Mouse (Mus musculus) midbrain, postnatal 0 days (tissue): ENCODE data around the gene Snrnp70. TPM values are rescaled to one million over a fixed set of nuclear protein-coding genes. Genes with fewer than 3 reads are reported as not detected.
A peak's percentile ranks its signal among the peaks of the same experiment; 100 is the strongest.

Experiments
- ATAC-seq: fragments of 200-750 bp; cut with Nextera tagmentation; 2 replicates; pipeline ENCODE4 v1.8.0; 2017; ENCODE audit warnings: moderate number of reproducible peaks, mild to moderate bottlenecking, moderate TSS enrichment, moderate library complexity; ENCODE audit not compliant: low FRiP score
- DNase-seq: peaks from one replicate; pipeline ENCODE4 v3.0.0-alpha.2; 2015; ENCODE audit warnings: low spot score
- H3K27ac ChIP-seq: fragments of 300-500 bp; sonication (generic); 2 replicates; pipeline ENCODE4 v1.5.1; 2014; ENCODE audit warnings: low read depth, mild to moderate bottlenecking, low read length, mixed read lengths
- H3K27me3 ChIP-seq: fragments of 300-500 bp; sonication (generic); 2 replicates; pipeline ENCODE4 v1.6.1; 2014; ENCODE audit warnings: low read length, control low read depth, mixed read lengths; ENCODE audit not compliant: insufficient read depth
- H3K36me3 ChIP-seq: fragments of 300-500 bp; sonication (generic); 2 replicates; pipeline ENCODE4 v1.6.1; 2014; ENCODE audit warnings: low read length, control low read depth, mixed read lengths; ENCODE audit not compliant: insufficient read depth
- H3K4me1 ChIP-seq: fragments of 300-500 bp; sonication (generic); 2 replicates; pipeline ENCODE4 v1.6.1; 2014; ENCODE audit warnings: mild to moderate bottlenecking, control low read depth, antibody characterized with exemption, low read length, mixed read lengths; ENCODE audit not compliant: insufficient read depth
- H3K4me2 ChIP-seq: fragments of 300-500 bp; sonication (generic); 2 replicates; pipeline ENCODE4 v1.6.1; 2014; ENCODE audit warnings: low read depth, mild to moderate bottlenecking, low read length, mixed read lengths; ENCODE audit not compliant: poor library complexity, severe bottlenecking
- H3K4me3 ChIP-seq: fragments of 300-500 bp; sonication (generic); 2 replicates; pipeline ENCODE4 v1.5.1; 2014; ENCODE audit warnings: low read depth, mild to moderate bottlenecking, low read length, moderate library complexity
- H3K9ac ChIP-seq: fragments of 300-500 bp; sonication (generic); replicated peaks from 2 replicates; pipeline ENCODE4 v1.6.1; 2014; ENCODE audit warnings: mild to moderate bottlenecking, low read length, moderate library complexity, mixed read lengths; ENCODE audit not compliant: poor library complexity, severe bottlenecking
- H3K9me3 ChIP-seq: fragments of 300-500 bp; sonication (generic); 2 replicates; pipeline ENCODE4 v1.6.1; 2016; ENCODE audit warnings: low read length, control low read depth
- CTCF ChIP-seq: IDR thresholded peaks from 2 replicates; pipeline ENCODE4 v1.5.1; 2016; ENCODE audit warnings: antibody characterized with exemption, mild to moderate bottlenecking
- WGBS: fragments of 180-500 bp; shearing (Covaris S2); extraction: QIAGEN DNeasy Blood & Tissue Kit; methylation state at CpG from one replicate; pipeline ENCODE4 v1.1.7; 2014; 5-methylcytosine and 5-hydroxymethylcytosine counted together
- polyA plus RNA-seq: library from polyadenylated mRNA; unstranded; fragments of >200 nt; fragmentation: Nextera tagmentation; extraction: Ambion mirVana; gene quantifications from 2 replicates; pipeline ENCODE4 v1.2.1, GENCODE M21; 2015
- total RNA-seq: library from RNA; depleted of rRNA; stranded (reverse); fragments of >200 nt; gene quantifications from 2 replicates; pipeline ENCODE4 v1.2.3, GENCODE M21; 2014

The Snrnp70 gene
- total and polyA plus RNA-seq, 2 experiments from 2014 or later: 131 to 249 TPM

DNA sequence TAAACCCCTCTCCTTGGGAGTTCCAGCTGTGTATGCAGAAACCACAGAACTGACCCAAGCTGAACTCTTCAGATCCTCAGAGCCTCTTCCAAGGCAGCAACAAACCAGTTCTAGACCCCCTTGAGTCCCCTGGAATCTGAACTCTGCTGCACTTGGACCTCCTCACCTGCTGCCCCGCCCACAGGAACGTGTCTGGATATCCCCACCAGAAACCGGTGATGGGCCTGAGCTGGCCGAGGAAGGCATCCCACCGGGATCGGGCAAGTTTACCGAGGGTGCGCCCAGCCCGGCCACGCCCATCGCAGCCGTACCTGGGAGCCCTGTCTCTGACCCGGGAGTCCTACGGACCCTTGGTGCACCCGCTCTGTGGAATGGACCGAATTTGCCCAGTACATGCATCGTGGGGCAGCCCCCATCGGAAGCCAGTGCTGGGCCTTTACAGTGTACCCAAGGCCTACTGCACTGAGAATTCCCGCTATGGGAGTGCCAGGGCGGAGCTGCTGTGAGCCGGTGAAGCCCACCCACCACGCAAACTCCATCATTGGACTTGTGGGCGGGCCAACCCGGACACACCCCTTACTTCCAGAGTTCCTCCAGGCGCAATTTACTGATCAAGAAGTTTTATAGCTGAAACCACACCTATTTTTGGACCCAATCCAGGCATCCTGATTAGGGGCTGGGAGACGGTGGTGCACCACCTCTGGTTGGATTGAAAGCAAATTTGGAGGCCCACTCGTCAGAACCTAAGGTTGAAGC, 24.5 kb upstream of the Snrnp70 start:
- ATAC-seq: no peak
- no peaks in the 10 kb centered on the region for H3K4me1 ChIP-seq
- H3K4me3 ChIP-seq: no peak overlapping the region
- 20% methylated on average over 26 of the region's 27 CpGs for WGBS
- H3K36me3 ChIP-seq: peaks cover 42% of the 10 kb centered on the region
- H3K27ac ChIP-seq: no peak overlapping the region
- H3K4me2 ChIP-seq: no peak overlapping the region
- H3K9me3 ChIP-seq: no peaks in the 10 kb centered on the region
- TF ChIP-seq CTCF: no peak
- no peak overlapping the region for H3K9ac ChIP-seq
- no peak for DNase-seq
- H3K27me3 ChIP-seq: peaks cover 50% of the 10 kb centered on the region

DNA sequence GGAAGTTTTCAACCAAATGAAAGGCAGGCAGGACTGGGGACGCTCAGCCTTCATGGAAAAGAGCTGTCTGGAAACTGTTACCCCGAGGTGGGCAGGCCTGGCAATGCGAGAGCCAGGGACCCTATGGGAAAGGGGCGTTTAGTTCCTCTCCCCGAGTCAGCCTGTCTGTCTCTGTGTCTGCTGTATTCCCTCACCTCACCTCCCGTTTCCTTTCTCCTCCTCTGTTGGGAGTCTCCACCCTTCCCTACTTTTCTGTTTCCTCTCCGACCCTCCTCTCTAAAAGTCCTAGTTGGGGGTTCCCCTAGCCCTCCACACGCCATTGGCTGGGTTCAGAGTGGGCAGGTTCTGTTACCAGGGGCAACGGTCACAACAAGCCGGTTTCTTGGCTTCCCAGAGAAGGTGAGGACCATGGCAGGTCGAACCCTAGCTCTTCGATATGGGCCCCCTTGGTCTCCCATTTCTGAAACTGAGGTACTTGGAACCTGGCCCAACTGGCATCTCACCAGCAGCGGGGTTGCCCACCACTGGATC, 22.5 kb upstream of the Snrnp70 start:
- no peak overlapping the region for H3K4me3 ChIP-seq
- H3K9me3 ChIP-seq: no peaks in the 10 kb centered on the region
- DNase-seq (no peak), ATAC-seq (no peak)
- no peak for TF ChIP-seq CTCF
- no peak overlapping the region for H3K4me2 ChIP-seq
- peaks cover 3% of the 10 kb centered on the region; the same call in 1 of the 2 replicates for H3K4me1 ChIP-seq
- H3K27me3 ChIP-seq: peaks cover 70% of the 10 kb centered on the region
- WGBS: 10% methylated on average over 13 of the region's 13 CpGs
- H3K36me3 ChIP-seq: peaks cover 22% of the 10 kb centered on the region
- H3K9ac ChIP-seq: no peak overlapping the region
- no peak overlapping the region for H3K27ac ChIP-seq

DNA sequence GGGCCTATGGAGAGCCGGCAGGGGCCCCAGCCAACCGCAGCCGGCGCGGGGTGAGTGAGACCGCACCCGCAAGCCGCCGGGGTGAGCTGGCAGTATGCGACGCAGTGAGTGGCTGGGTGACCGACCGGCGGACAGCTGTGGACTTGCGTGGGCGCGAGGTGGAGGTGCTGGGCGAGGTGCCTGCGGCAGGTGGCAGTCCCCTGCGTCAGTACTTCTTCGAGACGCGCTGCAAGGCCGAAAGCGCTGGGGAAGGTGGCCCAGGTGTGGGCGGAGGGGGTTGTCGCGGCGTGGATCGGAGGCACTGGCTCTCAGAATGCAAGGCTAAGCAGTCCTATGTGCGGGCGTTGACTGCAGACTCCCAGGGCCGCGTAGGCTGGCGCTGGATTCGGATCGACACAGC, 20.1 kb upstream of the Snrnp70 start:
- Histone ChIP-seq H3K4me3 (no peak overlapping the region; the same call in 1 of the 2 replicates), H3K4me1 (peaks cover 3% of the 10 kb centered on the region; the same call in 1 of the 2 replicates), H3K36me3 (no peaks in the 10 kb centered on the region), H3K9ac (peak overlapping the region; percentile 33; the same call in 1 of the 2 replicates), H3K27me3 (peaks cover 88% of the 10 kb centered on the region), H3K9me3 (no peaks in the 10 kb centered on the region), H3K4me2 (peak overlapping the region; percentile 26), H3K27ac (no peak overlapping the region)
- TF ChIP-seq CTCF: no peak
- ATAC-seq: no peak
- 9% methylated on average over 36 of the region's 37 CpGs for WGBS
- DNase-seq: no peak

DNA sequence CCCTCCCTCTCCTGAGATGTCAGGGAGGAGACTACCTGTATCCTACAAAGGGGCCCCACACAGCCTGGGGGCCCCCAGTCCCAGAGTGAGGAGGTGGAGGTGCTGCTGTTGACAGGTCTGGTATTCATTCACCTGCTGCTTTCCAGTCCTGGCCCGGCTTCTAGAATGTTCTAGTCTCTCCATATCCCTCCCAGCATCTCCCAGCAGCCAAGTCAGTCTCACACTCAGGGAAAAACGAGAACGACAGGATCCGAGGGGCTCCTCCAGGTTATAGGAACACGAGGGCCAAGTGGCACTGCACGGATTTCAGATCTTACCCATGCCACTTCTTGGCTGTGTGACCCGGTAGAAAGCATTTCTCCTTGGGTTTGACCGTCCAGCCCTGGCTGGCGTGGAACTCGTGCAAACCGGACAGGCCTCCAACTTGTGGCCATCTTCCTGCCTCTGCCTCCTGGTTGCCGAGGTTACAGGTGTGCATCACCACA, 19.2 kb upstream of the Snrnp70 start:
- Histone ChIP-seq H3K27me3 (peaks cover 92% of the 10 kb centered on the region), H3K27ac (no peak overlapping the region), H3K36me3 (no peaks in the 10 kb centered on the region), H3K4me2 (no peak overlapping the region), H3K9me3 (no peaks in the 10 kb centered on the region), H3K4me1 (peaks cover 3% of the 10 kb centered on the region; the same call in 1 of the 2 replicates), H3K4me3 (no peak overlapping the region), H3K9ac (no peak overlapping the region)
- ATAC-seq (no peak), DNase-seq (no peak)
- no peak for TF ChIP-seq CTCF
- WGBS: 43% methylated on average over 12 of the region's 12 CpGs

DNA sequence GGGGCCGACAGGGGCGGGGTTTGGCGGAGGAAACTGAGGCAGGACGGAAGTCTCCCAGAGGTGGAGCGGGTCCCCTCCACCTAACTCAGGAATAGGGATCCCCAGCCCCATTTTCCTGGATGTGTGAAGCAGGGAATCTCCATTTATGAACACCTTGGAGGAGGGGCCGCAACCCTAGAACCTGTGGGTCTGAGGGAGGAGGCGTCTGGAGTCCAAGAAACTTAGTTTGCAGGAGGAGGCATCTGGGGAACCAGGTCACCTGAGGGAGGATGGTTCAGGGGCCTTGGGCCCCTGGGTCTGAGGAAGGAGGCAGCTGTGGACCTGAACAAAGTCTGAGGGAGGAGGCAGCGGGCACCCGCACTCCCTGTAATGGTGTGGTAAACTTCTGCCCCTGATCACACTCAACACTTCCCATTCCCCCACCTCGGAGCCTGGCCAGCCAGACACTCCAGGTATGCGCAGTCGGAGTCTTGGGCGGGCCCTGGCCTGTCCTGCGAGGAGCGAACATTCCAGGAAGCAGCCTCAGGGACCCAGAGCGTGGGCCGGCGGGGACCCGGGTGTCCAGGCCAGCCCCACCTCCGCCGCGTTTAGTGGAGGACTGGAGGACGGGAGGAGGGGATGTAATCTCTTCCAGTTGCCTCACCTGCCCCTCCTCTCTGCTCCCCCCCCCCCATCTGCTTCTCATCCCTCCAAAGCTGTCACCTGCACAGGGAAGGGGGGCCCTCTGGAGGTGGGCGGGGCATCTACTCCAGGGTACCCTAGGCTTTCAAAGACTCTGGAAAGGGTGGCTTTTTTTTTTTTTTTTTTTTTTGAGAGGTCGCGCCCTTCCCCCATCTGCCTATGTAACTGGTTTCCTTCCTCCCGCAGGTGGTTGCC, 18.6 kb upstream of the Snrnp70 start:
- Histone ChIP-seq H3K27ac (no peak overlapping the region), H3K27me3 (peaks cover 92% of the 10 kb centered on the region), H3K4me3 (peak overlapping the region; percentile 43), H3K36me3 (no peaks in the 10 kb centered on the region), H3K9ac (peak overlapping the region; percentile 54), H3K9me3 (no peaks in the 10 kb centered on the region), H3K4me1 (peaks cover 3% of the 10 kb centered on the region; the same call in 1 of the 2 replicates), H3K4me2 (peak overlapping the region; percentile 79)
- WGBS: 2% methylated on average over 22 of the region's 27 CpGs
- DNase-seq (no peak), ATAC-seq (peak; percentile 28; the same call in 1 of the 2 replicates)
- TF ChIP-seq CTCF: no peak
